23 mouse cellular contexts compared by ENCODE assay signal in genomic region chr11:104256179-104256578, GRCm38 (mm10). TPM values are rescaled to one million over a fixed set of nuclear protein-coding genes. Genes with fewer than 3 reads are reported as not detected.
DNase-seq lines count a peak whose midpoint lies in the region; ATAC-seq lines count a peak whose summit lies in the region.
"Had no signal": no experiment of that assay in that cellular context is flagged by ENCODE, and none has a peak within 500 bp of the region (broad histone marks: within the 10 kb centered on the region; RNA-seq: fewer than 3 reads in every experiment).

No protein-coding gene starts in this region.

- H3K27ac ChIP-seq in heart, embryonic 10.5 days: no peak overlapping the region
- no peak overlapping the region for H3K27ac ChIP-seq in kidney, embryonic 15.5 days
- H3K27ac ChIP-seq in hindbrain, embryonic 12.5 days: no peak overlapping the region
- H3K27ac ChIP-seq: embryonic facial prominence, embryonic 13.5 days; heart, embryonic 13.5 days; hindbrain, embryonic 13.5 days; liver, embryonic 14.5 days had no signal

- DNase-seq in adrenal gland, adult 2 months: peak; percentile 33
- DNase-seq in adrenal gland, postnatal 14 days: no peak
- peak; percentile 24 for DNase-seq in heart, postnatal 4 days
- no peak for DNase-seq in heart, embryonic 10.5 days (ENCODE audit: low spot score)
- DNase-seq in kidney, postnatal 14 days: peak; percentile 47
- DNase-seq in gonadal fat pad, adult 2 months (ENCODE audit: low read depth): peak; percentile 37
- DNase-seq: adrenal gland, adult 8-10 months; cerebellum, adult 9-10 months; liver; lung, adult 2 months; lung, postnatal 10 days; midbrain, embryonic 14.5 days; thymus, adult 2 months; thymus, postnatal 36 days had no signal

- no peaks in the 10 kb centered on the region for H3K27me3 ChIP-seq in heart, embryonic 10.5 days (ENCODE audit: insufficient read depth, poor library complexity, severe bottlenecking)
- H3K27me3 ChIP-seq in kidney, embryonic 15.5 days: no peaks in the 10 kb centered on the region
- no peaks in the 10 kb centered on the region; the same call in 1 of the 2 replicates for H3K27me3 ChIP-seq in hindbrain, embryonic 12.5 days
- H3K27me3 ChIP-seq: embryonic facial prominence, embryonic 13.5 days; heart, embryonic 13.5 days; hindbrain, embryonic 13.5 days had no signal

- peaks cover 10% of the 10 kb centered on the region for H3K4me1 ChIP-seq in heart, embryonic 10.5 days
- H3K4me1 ChIP-seq in kidney, embryonic 15.5 days: peaks cover 7% of the 10 kb centered on the region; the same call in 1 of the 2 replicates
- peaks cover 7% of the 10 kb centered on the region for H3K4me1 ChIP-seq in hindbrain, embryonic 12.5 days

- H3K9me3 ChIP-seq in heart, embryonic 10.5 days: no peaks in the 10 kb centered on the region
- no peaks in the 10 kb centered on the region for H3K9me3 ChIP-seq in kidney, embryonic 15.5 days (replicated peaks)
- no peaks in the 10 kb centered on the region for H3K9me3 ChIP-seq in hindbrain, embryonic 12.5 days (replicated peaks)
- H3K9me3 ChIP-seq: embryonic facial prominence, embryonic 13.5 days; heart, embryonic 13.5 days; hindbrain, embryonic 13.5 days had no signal

- ATAC-seq in kidney, embryonic 15.5 days (replicated peaks; ENCODE audit: low FRiP score): no peak
- ATAC-seq in hindbrain, embryonic 12.5 days (ENCODE audit: low FRiP score): no peak
- ATAC-seq: activated CD4-positive, CD25-positive, alpha-beta regulatory T cell, adult 4 months; forebrain, embryonic 16.5 days; intestine, postnatal 0 days had no signal

- no peak overlapping the region for H3K4me2 ChIP-seq in kidney, embryonic 15.5 days
- no peak overlapping the region for H3K4me2 ChIP-seq in hindbrain, embryonic 12.5 days (replicated peaks)
- H3K4me2 ChIP-seq: embryonic facial prominence, embryonic 13.5 days; heart, embryonic 13.5 days; hindbrain, embryonic 13.5 days had no signal

- H3K36me3 ChIP-seq in heart, embryonic 10.5 days: no peaks in the 10 kb centered on the region
- H3K36me3 ChIP-seq in kidney, embryonic 15.5 days: no peaks in the 10 kb centered on the region
- no peaks in the 10 kb centered on the region for H3K36me3 ChIP-seq in hindbrain, embryonic 12.5 days
- H3K36me3 ChIP-seq: embryonic facial prominence, embryonic 13.5 days; heart, embryonic 13.5 days had no signal

- H3K9ac ChIP-seq in kidney, embryonic 15.5 days: no peak overlapping the region
- no peak overlapping the region for H3K9ac ChIP-seq in hindbrain, embryonic 12.5 days
- H3K9ac ChIP-seq: embryonic facial prominence, embryonic 13.5 days; heart, embryonic 13.5 days; hindbrain, embryonic 13.5 days; liver, embryonic 14.5 days had no signal

- WGBS in heart, embryonic 10.5 days: 83% methylated on average over 2 of the region's 2 CpGs
- WGBS in kidney, embryonic 15.5 days: 85% methylated on average over 2 of the region's 2 CpGs
- 98% methylated on average over 2 of the region's 2 CpGs for WGBS in hindbrain, embryonic 12.5 days

- no peak overlapping the region for H3K4me3 ChIP-seq in heart, embryonic 10.5 days
- H3K4me3 ChIP-seq in kidney, embryonic 15.5 days (replicated peaks): no peak overlapping the region
- no peak overlapping the region for H3K4me3 ChIP-seq in hindbrain, embryonic 12.5 days
- H3K4me3 ChIP-seq: embryonic facial prominence, embryonic 13.5 days; heart, embryonic 13.5 days; hindbrain, embryonic 13.5 days had no signal

RNA-seq across cellular contexts. Expression of gene Mapt, which starts 25.0 kb away (rescaled TPM):
- total RNA-seq in adrenal gland, adult 2 months (2021): 100 to 1,000 TPM in 1 of 2 experiments, 10 to 100 TPM in 1; 95.3 to 270 TPM
- 38.0 and 59.1 TPM in 2 replicates for polyA plus RNA-seq in adrenal gland, adult 2 months (2012; rRNA removed)
- total RNA-seq in adrenal gland, postnatal 14 days (2021): 72.8 and 74.8 TPM in 2 replicates
- total RNA-seq in heart, postnatal 4 days (2021): 1 to 10 TPM; 7.1 to 8.1 TPM
- polyA plus RNA-seq in heart, embryonic 10.5 days (2016; fragmentation: Nextera tagmentation; extraction: Ambion mirVana): 0.92 and 1.4 TPM in 2 replicates
- 9.8 and 13.6 TPM in 2 replicates for polyA plus RNA-seq in kidney, embryonic 15.5 days (2015; fragmentation: Nextera tagmentation; extraction: Ambion mirVana)
- 4.1 and 6.9 TPM in 2 replicates for polyA plus RNA-seq in gonadal fat pad, adult 2 months (2012; rRNA removed)
- polyA plus RNA-seq in hindbrain, embryonic 12.5 days (2016; fragmentation: Nextera tagmentation; extraction: Ambion mirVana): 235 and 248 TPM in 2 replicates

Comparison
In these comparisons a context has a peak if more than half of its experiments do, and no peak if none do; other contexts are left out.
1. DNase-seq: peak in adrenal gland, adult 2 months (single experiment), heart, postnatal 4 days (single experiment), kidney, postnatal 14 days (single experiment) and gonadal fat pad, adult 2 months (single experiment); none in adrenal gland, postnatal 14 days (single experiment) and heart, embryonic 10.5 days (single experiment).